ENCODE assay signal across 7 mouse cellular contexts in the genomic region with DNA sequence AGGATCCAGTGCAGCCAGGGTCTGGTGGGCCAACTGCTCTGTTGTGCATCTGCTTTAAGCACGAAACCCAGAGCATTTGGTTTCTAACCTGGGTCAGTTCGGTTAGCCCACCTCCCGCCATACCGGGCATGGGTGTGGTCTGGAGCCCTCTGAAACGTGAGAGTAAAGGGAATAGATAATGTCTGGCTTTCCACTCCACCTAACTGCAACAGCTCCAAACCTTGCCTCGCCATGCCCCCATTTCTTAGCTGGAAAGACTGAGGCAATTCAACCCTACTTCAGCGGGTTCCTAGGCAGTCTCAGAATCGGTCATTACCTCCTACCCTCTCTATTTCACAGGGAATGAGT. TPM values are rescaled to one million over a fixed set of nuclear protein-coding genes. Genes with fewer than 3 reads are reported as not detected.
DNase-seq lines count a peak whose midpoint lies in the region; ATAC-seq lines count a peak whose summit lies in the region.

No protein-coding gene starts in this region.

- H3K9me3 ChIP-seq in megakaryocyte, embryonic 14.5 days: no peaks in the 10 kb centered on the region
- no peaks in the 10 kb centered on the region for H3K9me3 ChIP-seq in forebrain, embryonic 11.5 days (ENCODE audit: control insufficient read depth, low read length)
- H3K9me3 ChIP-seq in stomach, embryonic 14.5 days (ENCODE audit: control insufficient read depth, low read depth, low read length): no peaks in the 10 kb centered on the region

- peak overlapping the region; percentile 99 for H3K4me3 ChIP-seq in megakaryocyte, embryonic 14.5 days (replicated peaks)
- H3K4me3 ChIP-seq in forebrain, embryonic 11.5 days (ENCODE audit: low read depth, low read length): peak overlapping the region; percentile 71
- peak overlapping the region; percentile 76 for H3K4me3 ChIP-seq in stomach, embryonic 14.5 days (ENCODE audit: low read depth, low read length)

- H3K27ac ChIP-seq in forebrain, embryonic 11.5 days (ENCODE audit: low read depth, low read length): no peak overlapping the region
- H3K27ac ChIP-seq in stomach, embryonic 14.5 days (ENCODE audit: low read length): no peak overlapping the region

- peaks cover 79% of the 10 kb centered on the region for H3K4me1 ChIP-seq in megakaryocyte, embryonic 14.5 days
- 0 out of 2 replicates have a peak, but pooled peaks cover 2% of the 10 kb centered on the region for H3K4me1 ChIP-seq in forebrain, embryonic 11.5 days (replicated peaks; ENCODE audit: control insufficient read depth, insufficient read depth, low read length)
- H3K4me1 ChIP-seq in stomach, embryonic 14.5 days (ENCODE audit: control insufficient read depth, insufficient read depth, low read length): peaks cover 2% of the 10 kb centered on the region; the same call in 1 of the 2 replicates

- WGBS in forebrain, embryonic 11.5 days: 17% methylated on average over 8 of the region's 8 CpGs
- WGBS in stomach, embryonic 14.5 days: 19% methylated on average over 8 of the region's 8 CpGs

- H3K27me3 ChIP-seq in megakaryocyte, embryonic 14.5 days (replicated peaks): no peaks in the 10 kb centered on the region
- H3K27me3 ChIP-seq in forebrain, embryonic 11.5 days (ENCODE audit: control insufficient read depth, insufficient read depth, low read length): no peaks in the 10 kb centered on the region
- no peaks in the 10 kb centered on the region for H3K27me3 ChIP-seq in stomach, embryonic 14.5 days (ENCODE audit: control insufficient read depth, insufficient read depth, low read length)

- peak overlapping the region; percentile 71 for H3K4me2 ChIP-seq in forebrain, embryonic 11.5 days (ENCODE audit: low read depth, low read length, severe bottlenecking)
- peak overlapping the region; percentile 69 for H3K4me2 ChIP-seq in stomach, embryonic 14.5 days (replicated peaks; ENCODE audit: low read depth, low read length)

- peaks cover 23% of the 10 kb centered on the region for H3K36me3 ChIP-seq in megakaryocyte, embryonic 14.5 days (replicated peaks; ENCODE audit: low read length)
- no peaks in the 10 kb centered on the region; the same call in 1 of the 2 replicates for H3K36me3 ChIP-seq in forebrain, embryonic 11.5 days (ENCODE audit: control insufficient read depth, insufficient read depth, low read length)
- peaks cover 5% of the 10 kb centered on the region for H3K36me3 ChIP-seq in stomach, embryonic 14.5 days (ENCODE audit: control insufficient read depth, insufficient read depth, low read length)

- ATAC-seq in megakaryocyte, adult 5-6 weeks (ENCODE audit: poor library complexity, severe bottlenecking): no peak
- ATAC-seq in forebrain, embryonic 11.5 days (replicated peaks; ENCODE audit: low FRiP score): no peak
- no peak for ATAC-seq in stomach, embryonic 14.5 days (ENCODE audit: insufficient number of reproducible peaks, insufficient read depth, low FRiP score, low read depth)

- DNase-seq in forebrain, embryonic 11.5 days (ENCODE audit: low spot score): no peak
- peak; percentile 46 for DNase-seq in liver
- no peak for DNase-seq in thymus, postnatal 14 days
- DNase-seq in urinary bladder, postnatal 10 days (ENCODE audit: low spot score): no peak

- peak overlapping the region; percentile 75 for H3K9ac ChIP-seq in forebrain, embryonic 11.5 days (ENCODE audit: low read length)
- H3K9ac ChIP-seq in stomach, embryonic 14.5 days (replicated peaks; ENCODE audit: low read depth, low read length): peak overlapping the region; percentile 45; the same call in 1 of the 2 replicates

RNA-seq across cellular contexts. Expression of gene Pla2g15, which starts 0.4 kb away (rescaled TPM):
- polyA plus RNA-seq in megakaryocyte, embryonic 14.5 days (2012; ENCODE audit: insufficient read depth, low replicate concordance): 16.9 and 32.0 TPM in 2 replicates
- total RNA-seq in megakaryocyte, adult 5-6 weeks (2015): 13.8 and 15.8 TPM in 2 replicates
- 12.9 and 15.8 TPM in 2 replicates for total RNA-seq in megakaryocyte, adult 5-6 weeks (2017)
- 7.1 and 7.4 TPM in 2 replicates for polyA plus RNA-seq in forebrain, embryonic 11.5 days (2014; fragmentation: Nextera tagmentation; extraction: Ambion mirVana)
- polyA plus RNA-seq in stomach, embryonic 14.5 days (2014; fragmentation: Nextera tagmentation; extraction: Ambion mirVana): 3.9 and 4.0 TPM in 2 replicates

RNA-seq across cellular contexts. Expression of gene Esrp2, which starts 13.9 kb away (rescaled TPM):
- polyA plus RNA-seq in megakaryocyte, embryonic 14.5 days (2012; ENCODE audit: insufficient read depth, low replicate concordance): 1.6 and 7.5 TPM in 2 replicates
- total RNA-seq in megakaryocyte, adult 5-6 weeks (2015): not detected in 2 replicates
- total RNA-seq in megakaryocyte, adult 5-6 weeks (2017): not detected in 2 replicates
- 2.3 and 2.4 TPM in 2 replicates for polyA plus RNA-seq in forebrain, embryonic 11.5 days (2014; fragmentation: Nextera tagmentation; extraction: Ambion mirVana)
- polyA plus RNA-seq in stomach, embryonic 14.5 days (2014; fragmentation: Nextera tagmentation; extraction: Ambion mirVana): 30.0 and 35.4 TPM in 2 replicates

RNA-seq across cellular contexts. Expression of gene Slc7a6, which starts 18.0 kb away (rescaled TPM):
- 3.1 and 3.6 TPM in 2 replicates for polyA plus RNA-seq in megakaryocyte, embryonic 14.5 days (2012; ENCODE audit: insufficient read depth, low replicate concordance)
- total RNA-seq in megakaryocyte, adult 5-6 weeks (2015): 9.7 and 10.3 TPM in 2 replicates
- total RNA-seq in megakaryocyte, adult 5-6 weeks (2017): 7.6 and 9.4 TPM in 2 replicates
- 103 and 106 TPM in 2 replicates for polyA plus RNA-seq in forebrain, embryonic 11.5 days (2014; fragmentation: Nextera tagmentation; extraction: Ambion mirVana)
- polyA plus RNA-seq in stomach, embryonic 14.5 days (2014; fragmentation: Nextera tagmentation; extraction: Ambion mirVana): 60.4 and 65.6 TPM in 2 replicates

Comparison
In these comparisons a context has a peak if more than half of its experiments do, and no peak if none do; other contexts are left out.
1. RNA of gene Slc7a6, which starts 18.0 kb away (polyA plus RNA-seq): 103 to 106 TPM in forebrain, embryonic 11.5 days and 60.4 to 65.6 TPM in stomach, embryonic 14.5 days; 3.1 to 3.6 TPM in megakaryocyte, embryonic 14.5 days; every median in the first group is over 10 times any median in the second.
2. Peak in every context shown above with its lines, with median percentiles within 50 percentile points of each other: H3K4me3 ChIP-seq.